Mouse (Mus musculus) kidney, postnatal 4 days (tissue): ENCODE data around the gene Ercc1.

ENCODE experiments used
- DNase-seq, 2 experiments: peaks; one replicate each; pipeline ENCODE4 v3.0.0; 2021; ENCODE audit warnings: mixed read lengths in 2 of 2

Ercc1 gene

DNA sequence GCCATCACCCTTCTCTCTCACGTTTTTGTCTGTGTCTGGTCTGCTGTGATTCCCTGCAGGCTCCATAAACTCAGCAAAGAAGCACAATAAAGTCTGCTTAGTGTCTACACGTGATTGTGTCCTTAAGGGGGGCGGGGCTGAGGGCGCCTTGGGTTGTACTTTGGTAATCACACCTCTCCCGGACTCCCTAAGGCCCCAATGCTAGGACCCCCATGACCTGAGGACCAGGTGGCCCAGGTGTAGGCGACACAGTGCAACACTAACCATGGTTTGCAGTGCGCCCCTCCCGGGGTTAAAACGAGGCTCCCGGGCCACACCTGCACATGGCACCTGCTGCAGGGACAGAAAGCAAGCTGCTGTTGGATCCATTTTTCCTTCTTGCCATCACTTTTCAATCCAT, 3.3 kb upstream of the Ercc1 start:
- DNase-seq, result no peak

GRCm38 (mm10) chr7:19341761-19342409, 2.7 kb upstream of the Ercc1 start:
- peak; percentile 39 to 44 for DNase-seq

DNA sequence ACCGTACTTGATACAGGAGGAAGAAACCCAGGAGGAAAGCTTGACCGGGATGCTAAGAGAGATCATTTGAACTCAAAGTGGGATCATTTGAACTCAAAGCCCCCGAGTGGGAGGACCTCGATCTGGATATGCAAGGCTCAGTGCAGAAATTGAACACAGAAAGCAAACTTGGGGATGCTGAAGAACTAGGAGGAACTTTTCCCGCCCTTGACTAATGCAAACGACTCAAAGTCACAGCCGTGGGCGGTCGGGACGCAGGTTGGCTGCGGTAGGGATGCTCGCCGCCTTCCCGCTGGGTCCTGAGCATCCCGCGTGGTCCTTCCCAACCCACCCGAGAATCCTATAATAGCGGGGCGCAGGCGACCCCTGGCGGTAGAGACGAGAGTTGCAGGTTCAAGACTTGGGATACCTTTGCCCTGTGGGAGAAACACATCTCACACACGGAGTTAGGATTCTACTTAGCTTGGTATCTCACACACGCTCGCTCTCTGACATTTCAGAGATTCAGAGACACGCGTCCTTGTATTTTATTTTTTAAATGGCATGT, 2.0 kb upstream of the Ercc1 start:
- DNase-seq, result peak; percentile 89 to 91

- peak; percentile 83 to 85 for DNase-seq
Measured at GRCm38 (mm10) chr7:19343210-19343808, 1.3 kb upstream of the Ercc1 start.

- DNase-seq, result peak; percentile 97 to 98
Measured at GRCm38 (mm10) chr7:19344938-19345471, 427 bp downstream of the Ercc1 start.

DNA sequence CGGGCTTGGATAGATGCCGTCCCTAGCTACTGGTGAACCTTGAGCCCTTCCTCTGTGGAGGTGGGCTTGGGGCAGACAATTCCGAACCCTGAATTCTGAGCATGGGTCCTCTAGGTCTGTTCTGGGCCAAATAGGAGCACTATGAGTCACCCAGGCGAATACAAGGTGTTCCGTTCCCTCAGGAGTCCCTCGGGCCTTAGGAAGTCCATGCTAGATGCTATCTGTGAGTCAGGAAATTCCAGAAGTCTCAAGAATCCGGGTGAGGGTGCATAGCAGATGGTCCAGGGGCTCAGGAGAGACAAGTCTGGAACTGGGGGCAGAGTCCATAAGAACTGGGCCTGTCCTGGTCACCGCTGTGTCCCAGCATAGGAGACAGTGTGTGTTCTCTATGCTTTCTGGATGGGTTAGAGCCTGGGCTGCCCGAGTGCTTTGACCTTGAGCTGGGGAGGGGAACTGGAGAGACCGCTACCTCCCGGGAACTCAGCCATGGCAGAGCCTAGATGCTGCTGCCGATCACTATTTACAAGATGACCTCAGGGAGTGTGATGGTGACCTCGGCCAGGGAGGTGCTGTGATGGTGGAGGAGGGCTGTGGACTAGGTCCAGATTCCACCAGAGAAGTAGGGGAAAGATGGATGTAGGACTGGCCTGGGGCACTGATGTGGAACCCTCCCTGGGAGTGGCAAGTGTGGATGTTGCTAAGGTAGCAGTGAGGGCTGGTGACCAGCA, 4.8 kb downstream of the Ercc1 start:
- no peak for DNase-seq

GRCm38 (mm10) chr7:19350221-19350620, 5.6 kb downstream of the Ercc1 start:
- no peak for DNase-seq

GRCm38 (mm10) chr7:19354991-19355390, 10.4 kb downstream of the Ercc1 start:
- DNase-seq, result no peak

DNA sequence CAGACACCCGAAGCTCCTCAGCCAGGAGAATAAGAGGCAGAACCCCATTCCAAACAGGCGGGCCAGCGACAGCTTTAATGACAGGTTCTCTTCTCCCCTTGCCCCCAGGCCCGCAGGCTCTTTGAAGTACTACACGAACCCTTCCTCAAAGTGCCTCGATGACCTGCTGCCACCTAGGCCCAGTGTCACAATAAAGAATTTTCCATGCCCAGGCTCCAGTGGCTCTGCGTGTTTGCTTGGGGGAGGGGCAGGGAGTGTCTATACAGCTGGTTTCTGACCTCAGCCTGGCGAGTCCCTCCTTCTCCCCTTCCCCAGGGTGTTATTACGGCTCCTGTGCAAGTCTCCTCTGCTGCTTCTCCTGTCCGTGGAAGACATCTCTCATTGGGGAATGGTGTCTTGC, 11.7 kb downstream of the Ercc1 start:
- no peak for DNase-seq

GRCm38 (mm10) chr7:19357381-19358375, 13.1 kb downstream of the Ercc1 start:
- DNase-seq, result no peak

DNA sequence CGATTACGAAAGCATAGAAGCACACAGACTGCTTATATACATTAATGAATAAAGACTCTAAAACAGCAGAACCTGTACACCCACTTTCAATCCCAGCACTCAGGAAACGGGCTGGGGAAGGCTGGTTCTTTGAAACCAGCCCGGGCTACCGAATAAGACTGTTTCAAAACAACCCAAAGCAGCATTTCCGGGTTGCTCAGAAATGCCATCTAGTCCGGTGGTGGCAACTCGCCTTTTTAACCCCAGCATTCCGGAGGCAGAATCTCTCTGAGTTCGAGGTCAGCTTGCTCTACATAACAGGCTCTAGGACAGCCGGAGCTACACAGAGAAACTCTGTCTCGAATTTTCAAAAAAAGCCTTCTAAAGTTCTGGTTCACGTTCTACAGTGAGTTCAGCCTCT, 14.1 kb downstream of the Ercc1 start:
- no peak for DNase-seq

DNA sequence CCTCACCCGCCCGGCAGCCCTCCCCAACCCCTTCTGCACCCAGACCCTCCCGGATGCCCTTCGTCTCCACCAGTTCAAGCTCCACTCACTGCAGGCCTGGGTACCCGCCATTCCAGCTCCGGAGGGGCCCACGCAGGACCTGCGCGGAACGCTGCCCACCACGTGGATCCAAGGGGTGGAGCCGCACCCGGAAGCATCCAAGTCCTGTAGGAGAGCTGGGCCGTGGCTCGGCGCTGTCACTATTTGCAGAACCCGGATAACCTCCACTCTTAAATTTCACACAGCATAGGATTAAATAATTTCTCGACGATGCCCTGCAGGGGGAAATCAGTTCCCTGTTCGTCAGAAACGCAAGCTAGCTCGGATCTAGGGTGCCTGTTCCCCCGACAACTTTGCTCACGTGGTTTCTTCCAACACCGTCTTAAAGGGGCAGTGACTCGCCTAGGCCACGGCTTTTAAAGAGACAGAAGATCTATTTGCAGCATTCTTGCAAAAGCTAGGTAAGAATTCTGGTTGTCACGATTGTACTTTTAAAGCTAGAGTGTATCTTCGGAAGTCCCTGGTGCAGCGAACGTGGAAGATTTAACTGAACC, 14.8 kb downstream of the Ercc1 start, which contains the start of the genes Cd3eap and Ppp1r13l:
TSS of gene Cd3eap (minus strand) at position 185 of the 593 bp plus-strand sequence.
TSS of gene Ppp1r13l (plus strand) at position 451 of the 593 bp plus-strand sequence.
- DNase-seq, result peak; percentile 89 to 93

DNA sequence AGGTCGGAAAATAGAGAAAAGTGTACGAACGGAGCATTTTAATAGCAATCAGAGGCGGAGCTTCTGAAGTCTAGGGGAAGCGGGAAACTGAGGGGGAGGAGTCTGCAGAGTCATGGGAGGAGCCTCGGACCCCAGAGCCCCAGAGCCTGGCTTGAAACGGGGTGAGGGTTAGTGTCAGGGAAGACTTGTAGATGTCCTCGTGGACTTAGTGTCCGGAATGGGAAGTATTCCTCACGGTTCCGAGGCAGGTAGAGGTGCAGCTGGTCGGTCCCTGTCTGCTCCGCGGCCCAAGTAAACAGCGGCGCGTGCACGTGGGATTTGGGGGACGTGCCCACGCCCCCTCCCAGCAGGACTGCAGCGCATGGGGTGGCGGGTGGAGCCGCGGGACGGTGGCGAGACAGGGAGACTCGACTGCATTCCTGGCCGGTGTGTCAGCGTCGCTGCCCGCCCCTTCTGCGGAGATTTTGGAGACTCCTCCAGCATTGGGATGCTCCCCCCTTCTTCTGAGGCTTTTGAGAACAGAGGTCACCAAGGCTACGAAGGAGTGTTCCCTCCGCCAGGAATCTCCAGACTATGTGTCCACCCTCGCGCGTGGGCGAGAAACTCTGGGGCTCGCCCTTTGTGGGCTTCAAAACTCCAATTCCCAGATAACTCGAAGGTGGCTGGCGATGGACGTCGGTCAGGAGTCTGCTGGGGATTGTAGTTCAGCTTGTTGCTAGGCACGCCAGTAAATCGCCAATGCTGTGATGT, 15.5 kb downstream of the Ercc1 start:
- DNase-seq, result peak; percentile 77 to 83

- DNase-seq, result peak; percentile 91 to 95
Measured at GRCm38 (mm10) chr7:19360944-19361343, 16.4 kb downstream of the Ercc1 start.

- peak; percentile 82 to 84 for DNase-seq
Measured at GRCm38 (mm10) chr7:19361720-19362119, 17.1 kb downstream of the Ercc1 start.

DNA sequence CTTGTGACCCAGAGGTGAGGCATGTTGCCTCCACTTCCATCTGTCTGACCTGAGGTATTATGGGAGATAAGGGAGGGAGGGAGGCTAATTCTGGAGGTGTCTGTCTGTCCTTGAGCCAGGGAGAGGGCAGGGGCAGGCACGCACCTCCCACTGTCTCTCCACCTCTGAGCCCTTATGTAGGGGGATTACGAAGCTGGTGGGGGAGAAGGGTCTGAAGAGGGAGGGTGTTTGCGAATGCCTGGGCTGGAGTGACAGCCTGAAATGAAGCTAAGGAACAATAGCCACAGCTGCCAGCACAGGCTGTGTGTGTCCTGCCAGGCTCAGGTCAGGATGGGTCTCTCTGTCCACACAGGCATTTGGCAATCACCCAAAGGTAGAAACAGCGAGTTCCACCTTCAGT, 17.7 kb downstream of the Ercc1 start:
- no peak for DNase-seq

DNA sequence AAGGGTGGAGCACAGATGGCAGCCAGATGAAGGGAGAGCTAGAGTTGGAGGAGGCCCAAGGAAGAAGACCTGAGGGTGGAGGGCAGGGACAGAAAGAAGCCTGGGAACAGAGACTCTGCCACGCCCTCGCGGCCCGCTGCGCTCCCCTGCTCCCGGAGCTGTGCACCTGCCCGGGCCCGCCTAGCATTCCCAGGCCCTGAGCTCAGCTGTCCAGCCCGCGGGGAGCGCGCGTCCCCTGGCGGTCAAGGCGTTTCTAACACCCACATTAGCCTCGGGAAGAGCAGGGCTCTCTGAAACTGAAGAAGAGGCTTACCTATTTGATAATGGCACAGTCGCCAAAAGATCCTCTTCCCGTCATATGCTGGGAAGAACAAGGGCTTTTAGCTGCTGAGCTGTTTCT, 19.3 kb downstream of the Ercc1 start:
- DNase-seq, result peak; percentile 86 to 90

- no peak for DNase-seq
Measured at GRCm38 (mm10) chr7:19365376-19365775, 20.8 kb downstream of the Ercc1 start.

DNA sequence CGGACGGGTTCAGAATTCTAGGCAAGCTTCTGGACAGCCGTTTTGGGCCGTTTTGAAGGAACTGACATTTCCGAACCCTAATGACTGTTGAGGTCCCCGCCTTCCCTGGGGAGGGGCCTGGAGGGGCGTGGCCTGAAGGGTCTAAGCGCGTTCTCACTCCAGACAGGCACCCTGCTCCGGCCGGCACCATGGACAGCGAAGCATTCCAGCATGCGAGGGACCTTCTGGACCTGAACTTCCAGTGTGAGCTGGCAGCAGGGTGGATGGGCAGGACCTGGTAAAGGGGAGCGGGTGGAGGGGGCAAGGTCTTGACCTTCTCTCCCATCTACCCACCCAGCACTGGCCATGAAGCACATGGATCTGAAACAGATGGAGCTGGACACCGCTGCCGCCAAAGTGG, 23.8 kb downstream of the Ercc1 start:
- peak; percentile 85 to 90 for DNase-seq

GRCm38 (mm10) chr7:19369823-19370425, 25.3 kb downstream of the Ercc1 start:
- DNase-seq, result peak; percentile 80 to 83
